Mouse (Mus musculus) small intestine, adult 2 months (tissue): ENCODE data around the gene Timm10. TPM values are rescaled to one million over a fixed set of nuclear protein-coding genes. Genes with fewer than 3 reads are reported as not detected.

ENCODE experiments used
- H3K27ac ChIP-seq: fragments of 200-500 bp; 2 replicates; pipeline ENCODE4 v1.5.1; 2012; ENCODE audit warnings: low read depth, low read length, control low read depth, inconsistent platforms; ENCODE audit not compliant: insufficient read depth
- H3K27me3 ChIP-seq: fragments of 200-500 bp; 2 replicates; pipeline ENCODE4 v1.6.1; 2012; ENCODE audit warnings: mild to moderate bottlenecking, moderate library complexity, low read length, inconsistent platforms; ENCODE audit not compliant: control insufficient read depth, insufficient read depth
- H3K36me3 ChIP-seq: fragments of 200-500 bp; 2 replicates; pipeline ENCODE4 v1.6.1; 2012; ENCODE audit warnings: mild to moderate bottlenecking, low read length, control low read depth, inconsistent platforms; ENCODE audit not compliant: control insufficient read depth, insufficient read depth
- H3K4me1 ChIP-seq: fragments of 200-500 bp; 2 replicates; pipeline ENCODE4 v1.6.1; 2012; ENCODE audit warnings: low read length, inconsistent platforms, mixed read lengths; ENCODE audit not compliant: control insufficient read depth, insufficient read depth, insufficient read length
- H3K4me3 ChIP-seq: fragments of 200-500 bp; 2 replicates; pipeline ENCODE4 v1.5.1; 2012; ENCODE audit warnings: low read depth, mild to moderate bottlenecking, control low read depth, inconsistent platforms, low read length, moderate library complexity
- CTCF ChIP-seq: fragments of 200-500 bp; IDR thresholded peaks from 2 replicates; pipeline ENCODE4 v1.5.1; 2012; ENCODE audit warnings: low read depth, mild to moderate bottlenecking, control low read depth, inconsistent platforms, low read length, moderate library complexity, mixed read lengths; ENCODE audit not compliant: insufficient replicate concordance, insufficient read length; ENCODE audit errors: extremely low read depth
- POLR2A ChIP-seq: fragments of 200-500 bp; IDR thresholded peaks from 2 replicates; pipeline ENCODE4 v1.6.1; 2012; ENCODE audit warnings: low read depth, mild to moderate bottlenecking, control low read depth, inconsistent platforms, low read length, moderate library complexity
- WGBS: fragments of 180-500 bp; shearing (Covaris S2); methylation state at CpG from one replicate; pipeline ENCODE4 v1.1.7; 2018; 5-methylcytosine and 5-hydroxymethylcytosine counted together
- polyA plus RNA-seq: library from polyadenylated mRNA; depleted of rRNA; stranded (reverse); fragments of >200 nt; gene quantifications from 2 replicates; pipeline ENCODE4 v1.2.3, GENCODE M21; 2012

Gene Timm10
- polyA plus RNA-seq, 1 experiment: 32.0 TPM

DNA sequence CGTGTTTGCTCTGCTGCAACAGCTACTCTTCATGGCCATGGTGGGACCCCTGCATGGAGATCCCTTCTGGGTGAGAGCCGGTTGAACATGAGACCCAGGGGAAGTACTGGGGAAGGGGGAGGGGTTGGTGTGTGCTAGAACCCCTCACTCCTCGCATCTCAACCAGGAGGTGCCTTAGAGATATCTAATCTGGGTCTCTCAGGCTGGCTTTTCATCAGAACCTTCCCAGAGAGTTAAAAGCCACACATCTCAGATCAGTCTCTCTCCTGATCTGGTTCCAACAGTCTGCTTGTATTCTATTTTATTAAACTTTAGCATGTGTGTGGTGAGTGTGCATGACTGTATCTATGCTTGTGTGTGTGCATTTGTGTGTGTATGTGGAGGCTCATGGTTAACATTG is 34.6 kb downstream of the Timm10 start:
- Histone ChIP-seq H3K4me1 (0 out of 2 replicates have a peak, but pooled peaks cover 3% of the 10 kb centered on the region), H3K27me3 (peaks cover 10% of the 10 kb centered on the region), H3K27ac (no peak overlapping the region), H3K4me3 (no peak overlapping the region), H3K36me3 (no peaks in the 10 kb centered on the region)
- no peak for TF ChIP-seq POLR2A
- no peak for TF ChIP-seq CTCF
- WGBS: 79% methylated on average over 3 of the region's 3 CpGs

DNA sequence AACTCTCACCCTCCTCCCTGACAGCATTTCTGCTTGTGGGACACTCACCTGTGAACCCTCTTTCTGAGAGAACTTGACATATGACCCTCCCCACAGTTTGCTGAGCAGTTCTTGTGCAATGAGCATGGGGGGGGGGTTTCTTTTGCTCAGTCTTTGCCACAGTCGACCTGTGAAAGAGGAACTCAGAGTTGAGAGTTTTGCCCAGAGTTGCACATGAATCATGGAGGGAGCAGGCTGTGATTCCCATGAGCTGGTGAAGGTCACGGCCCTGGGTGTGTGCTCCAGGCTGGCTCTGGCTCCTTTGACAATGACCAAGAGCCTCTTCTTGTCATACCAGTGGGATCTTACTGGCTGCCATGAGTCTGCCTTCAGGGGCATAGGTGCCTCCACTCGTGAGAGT is 35.4 kb downstream of the Timm10 start:
- TF ChIP-seq CTCF (no peak), POLR2A (no peak)
- no peaks in the 10 kb centered on the region for H3K36me3 ChIP-seq
- 0 out of 2 replicates have a peak, but pooled peaks cover 3% of the 10 kb centered on the region for H3K4me1 ChIP-seq
- no peak overlapping the region for H3K27ac ChIP-seq
- no peak overlapping the region for H3K4me3 ChIP-seq
- 73% methylated on average over 3 of the region's 3 CpGs for whole genome bisulfite sequencing
- peaks cover 17% of the 10 kb centered on the region for H3K27me3 ChIP-seq

DNA sequence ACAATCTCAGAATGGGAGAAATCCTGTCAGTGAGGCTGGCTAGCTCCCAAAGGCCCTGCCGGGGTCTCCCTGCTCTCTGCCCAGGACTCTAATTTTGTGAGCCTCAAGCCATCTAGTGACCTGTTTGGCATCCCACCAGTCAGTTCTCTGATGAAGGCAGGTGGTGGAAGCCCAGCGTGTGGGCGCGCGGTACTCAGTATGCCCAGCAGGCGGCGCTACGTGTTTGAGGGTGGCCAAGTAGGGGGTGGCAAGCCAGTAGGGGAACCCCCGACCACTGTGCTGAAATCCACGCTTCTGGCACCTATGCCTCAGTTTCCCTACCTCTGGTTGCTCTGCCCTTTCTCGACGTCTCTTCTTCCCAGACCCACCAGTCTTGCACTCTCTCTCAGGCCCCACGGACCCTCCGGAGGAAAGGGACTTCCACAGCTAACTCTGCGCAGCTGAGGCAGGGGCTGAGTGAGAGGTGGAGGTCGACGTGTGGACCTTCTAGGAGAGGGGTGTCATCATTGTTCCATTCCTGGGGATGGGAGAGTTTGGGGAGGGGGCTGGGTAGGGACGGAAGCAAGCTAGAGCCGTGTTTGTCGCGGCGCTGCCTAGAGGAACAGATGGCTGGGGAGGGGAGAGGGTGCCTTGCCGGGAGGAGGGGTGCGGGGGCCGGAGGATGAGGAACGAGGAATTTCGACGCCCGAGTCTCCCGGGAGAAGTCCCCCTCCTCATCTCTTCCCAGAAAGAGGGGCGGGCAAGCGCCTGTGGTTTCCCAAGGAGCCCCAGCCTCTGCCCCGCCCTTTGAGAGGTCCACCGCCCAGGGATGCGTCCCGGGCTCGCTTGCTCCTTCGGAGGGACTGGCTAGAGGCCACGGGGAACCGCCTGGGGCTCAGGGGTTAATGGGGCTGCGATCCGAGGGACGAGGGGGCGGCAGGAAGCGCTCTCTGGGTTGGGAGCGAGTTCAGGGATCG is 39.1 kb downstream of the Timm10 start:
- 0 out of 2 replicates have a peak, but pooled peaks cover 3% of the 10 kb centered on the region for H3K4me1 ChIP-seq
- TF ChIP-seq POLR2A: no peak
- peak; percentile 60; the same call in 1 of the 2 replicates for TF ChIP-seq CTCF
- no peaks in the 10 kb centered on the region for H3K36me3 ChIP-seq
- peak overlapping the region; percentile 7; the same call in 1 of the 2 replicates for H3K4me3 ChIP-seq
- WGBS: 4% methylated on average over 47 of the region's 47 CpGs
- H3K27me3 ChIP-seq: peaks cover 33% of the 10 kb centered on the region
- no peak overlapping the region for H3K27ac ChIP-seq

DNA sequence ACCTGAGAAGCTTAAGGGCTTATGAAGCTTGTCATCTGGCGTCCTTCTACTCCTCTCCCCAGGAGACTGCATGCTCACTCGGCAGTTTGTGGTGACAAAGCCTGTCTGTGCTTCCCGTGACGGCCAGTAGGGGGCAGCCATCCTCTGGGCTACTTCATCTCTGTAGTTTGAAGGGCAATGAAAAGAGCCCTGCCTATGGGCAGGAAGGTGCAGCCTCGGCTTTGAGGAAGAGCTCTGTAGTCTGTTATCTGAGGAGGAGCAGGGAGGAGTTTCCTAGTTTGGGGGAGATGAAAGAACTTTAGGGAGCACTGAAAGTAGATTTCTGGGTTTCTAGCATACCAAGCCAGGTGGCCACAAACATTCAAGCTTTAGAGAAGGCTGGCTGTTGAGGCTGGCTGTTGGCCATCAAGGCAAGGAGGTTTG is 41.7 kb downstream of the Timm10 start:
- Histone ChIP-seq H3K27me3 (peaks cover 52% of the 10 kb centered on the region), H3K27ac (no peak overlapping the region), H3K36me3 (no peaks in the 10 kb centered on the region), H3K4me1 (peaks cover 10% of the 10 kb centered on the region), H3K4me3 (no peak overlapping the region)
- TF ChIP-seq POLR2A (no peak), CTCF (peak; percentile 82; the same call in 1 of the 2 replicates)
- 8% methylated on average over 5 of the region's 5 CpGs for WGBS

DNA sequence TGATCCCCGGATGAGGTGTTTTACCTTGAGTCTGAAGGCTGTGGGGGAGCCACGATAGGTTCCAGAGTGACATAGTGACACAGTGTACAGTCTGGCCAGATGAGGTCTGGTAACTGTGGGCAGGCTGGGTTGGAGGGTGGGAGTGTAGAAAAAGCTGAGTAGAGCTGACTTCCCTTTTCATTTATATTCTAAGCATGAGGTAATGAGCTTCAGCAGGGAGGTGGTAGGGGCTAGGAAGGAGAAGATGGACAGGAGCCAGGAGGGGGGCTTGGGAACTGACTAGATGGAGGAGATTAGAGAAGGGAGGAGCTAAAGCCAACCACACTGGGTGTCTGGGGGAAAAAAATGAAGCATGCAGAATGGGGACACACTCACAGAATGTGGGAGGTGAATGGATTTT is 42.2 kb downstream of the Timm10 start:
- TF ChIP-seq CTCF: no peak
- no peak for TF ChIP-seq POLR2A
- H3K4me3 ChIP-seq: no peak overlapping the region
- no peaks in the 10 kb centered on the region for H3K36me3 ChIP-seq
- peaks cover 52% of the 10 kb centered on the region for H3K27me3 ChIP-seq
- peaks cover 10% of the 10 kb centered on the region for H3K4me1 ChIP-seq
- H3K27ac ChIP-seq: no peak overlapping the region
- WGBS: 56% methylated on average over 2 of the region's 2 CpGs

DNA sequence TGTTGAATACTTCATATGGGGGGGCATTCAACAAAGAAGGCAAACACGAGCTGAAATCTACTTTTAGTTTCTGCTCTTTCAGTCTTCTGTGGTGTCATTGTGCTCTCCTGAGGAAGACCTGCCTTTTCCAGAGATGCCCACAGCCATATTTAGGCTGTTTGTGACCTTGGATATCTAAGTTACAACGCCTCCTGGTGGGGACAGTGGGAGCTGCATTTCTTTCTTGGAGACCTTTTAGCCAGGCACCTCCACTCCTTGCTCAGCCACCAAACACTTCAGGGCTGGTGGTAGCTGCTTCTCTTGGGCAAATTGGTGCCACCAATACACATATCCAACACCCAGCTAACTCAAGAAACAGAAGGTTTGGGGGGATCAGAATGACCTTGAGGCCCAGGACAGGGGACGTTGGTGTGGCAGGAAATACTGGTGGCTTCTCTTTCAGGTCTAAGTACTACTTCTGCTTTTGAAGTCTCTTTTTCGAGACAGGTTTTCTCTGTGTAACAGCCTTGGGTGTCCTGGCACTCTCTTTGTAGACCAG is 43.9 kb downstream of the Timm10 start:
- no peak for TF ChIP-seq CTCF
- TF ChIP-seq POLR2A: no peak
- WGBS: 51% methylated on average over 4 of the region's 4 CpGs
- Histone ChIP-seq H3K27ac (no peak overlapping the region), H3K36me3 (no peaks in the 10 kb centered on the region), H3K4me3 (no peak overlapping the region), H3K27me3 (peaks cover 49% of the 10 kb centered on the region), H3K4me1 (peaks cover 9% of the 10 kb centered on the region)
